Mouse (Mus musculus): ENCODE measurements around the gene Gm10160.

GRCm38 (mm10) chr7:81843903-81844302, 11.7 kb downstream of the Gm10160 start:
- TF ChIP-seq CTCF (IDR thresholded peaks at IDR 0.05) (no peak), EP300 (IDR thresholded peaks at IDR 0.05; ENCODE audit: insufficient read depth, low read depth, low read length) (no peak)
